ENCODE assay signal across 8 mouse cellular contexts in genomic region chr1:188118125-188118524, GRCm38 (mm10).
DNase-seq lines count a peak whose midpoint lies in the region; ATAC-seq and TF ChIP-seq lines count a peak whose summit lies in the region.

No protein-coding gene starts in this region.

- no peak overlapping the region for H3K4me3 ChIP-seq in kidney, embryonic 15.5 days (replicated peaks)
- no peak overlapping the region for H3K4me3 ChIP-seq in heart, postnatal 0 days (ENCODE audit: low read depth, low read length)
- no peak overlapping the region for H3K4me3 ChIP-seq in midbrain, embryonic 13.5 days (replicated peaks)

- DNase-seq in kidney, adult 18-20 months, result peak; percentile 26
- DNase-seq in heart, postnatal 0 days (ENCODE audit: low spot score), result peak; percentile 91
- DNase-seq in layer of hippocampus, postnatal 10 days (ENCODE audit: low spot score in 2 of 2), result peak; percentile 70 to 79
- DNase-seq in urinary bladder, adult 2 months (ENCODE audit: low spot score), result peak; percentile 39

- H3K4me1 ChIP-seq in kidney, embryonic 15.5 days, result 0 out of 2 replicates have a peak, but pooled peaks cover 6% of the 10 kb centered on the region
- H3K4me1 ChIP-seq in heart, postnatal 0 days (ENCODE audit: control insufficient read depth, insufficient read depth), result peaks cover 14% of the 10 kb centered on the region
- peaks cover 9% of the 10 kb centered on the region for H3K4me1 ChIP-seq in midbrain, embryonic 13.5 days (replicated peaks)

- ATAC-seq in kidney, embryonic 15.5 days (replicated peaks; ENCODE audit: low FRiP score), result no peak
- peak; percentile 90 for ATAC-seq in frontal cortex, adult (ENCODE audit: low TSS enrichment)
- peak; percentile 93 for ATAC-seq in heart, postnatal 0 days (ENCODE audit: insufficient read depth, low read depth)
- peak; percentile 80 for ATAC-seq in midbrain, embryonic 13.5 days
- no peak for ATAC-seq in monocyte, adult 5-6 weeks (replicated peaks; ENCODE audit: insufficient number of reproducible peaks, low FRiP score, low TSS enrichment, poor library complexity, severe bottlenecking)

- no peak overlapping the region for H3K4me2 ChIP-seq in kidney, embryonic 15.5 days
- no peak overlapping the region; the same call in 1 of the 2 replicates for H3K4me2 ChIP-seq in heart, postnatal 0 days (ENCODE audit: low read depth, low read length)
- H3K4me2 ChIP-seq in midbrain, embryonic 13.5 days (replicated peaks), result no peak overlapping the region

- H3K36me3 ChIP-seq in kidney, embryonic 15.5 days, result no peaks in the 10 kb centered on the region
- H3K36me3 ChIP-seq in heart, postnatal 0 days (replicated peaks; ENCODE audit: control insufficient read depth, insufficient read depth, low read length), result no peaks in the 10 kb centered on the region
- H3K36me3 ChIP-seq in midbrain, embryonic 13.5 days, result no peaks in the 10 kb centered on the region

- H3K9me3 ChIP-seq in kidney, embryonic 15.5 days (replicated peaks), result no peaks in the 10 kb centered on the region
- no peaks in the 10 kb centered on the region for H3K9me3 ChIP-seq in heart, postnatal 0 days (replicated peaks; ENCODE audit: control insufficient read depth, low read length)
- no peaks in the 10 kb centered on the region for H3K9me3 ChIP-seq in midbrain, embryonic 13.5 days

- no peaks in the 10 kb centered on the region for H3K27me3 ChIP-seq in kidney, embryonic 15.5 days
- no peaks in the 10 kb centered on the region for H3K27me3 ChIP-seq in heart, postnatal 0 days (ENCODE audit: control insufficient read depth, insufficient read depth, low read length)
- no peaks in the 10 kb centered on the region for H3K27me3 ChIP-seq in midbrain, embryonic 13.5 days

- no peak overlapping the region for H3K27ac ChIP-seq in kidney, embryonic 15.5 days
- H3K27ac ChIP-seq in heart, postnatal 0 days (ENCODE audit: low read depth), result peak overlapping the region; percentile 62
- H3K27ac ChIP-seq in midbrain, embryonic 13.5 days, result no peak overlapping the region; the same call in 1 of the 2 replicates

- no peak overlapping the region for H3K9ac ChIP-seq in kidney, embryonic 15.5 days
- no peak overlapping the region for H3K9ac ChIP-seq in heart, postnatal 0 days (replicated peaks; ENCODE audit: low read depth, low read length)
- no peak overlapping the region for H3K9ac ChIP-seq in midbrain, embryonic 13.5 days (replicated peaks)

- 49% methylated on average over 3 of the region's 3 CpGs for WGBS in kidney, embryonic 15.5 days
- WGBS in heart, postnatal 0 days, result 9% methylated on average over 3 of the region's 3 CpGs
- WGBS in midbrain, embryonic 13.5 days, result 37% methylated on average over 3 of the region's 3 CpGs

- TF ChIP-seq EP300 in heart, postnatal 0 days (IDR thresholded peaks at IDR 0.05; ENCODE audit: low read depth), result no peak

- TF ChIP-seq CTCF in heart, postnatal 0 days (IDR thresholded peaks at IDR 0.05; ENCODE audit: low read depth), result no peak

Comparison
In these comparisons a context has a peak if more than half of its experiments do, and no peak if none do; other contexts are left out.
1. DNase-seq: peak in every context shown above with its lines; median percentile 91 in heart, postnatal 0 days; 74 in layer of hippocampus, postnatal 10 days; 39 in urinary bladder, adult 2 months; 26 in kidney, adult 18-20 months.
2. ATAC-seq: peak in frontal cortex, adult (single experiment), heart, postnatal 0 days (single experiment) and midbrain, embryonic 13.5 days (single experiment); none in kidney, embryonic 15.5 days (single experiment) and monocyte, adult 5-6 weeks (single experiment).